Comparison of ENCODE assay signal across 9 mouse cellular contexts in the genomic region with DNA sequence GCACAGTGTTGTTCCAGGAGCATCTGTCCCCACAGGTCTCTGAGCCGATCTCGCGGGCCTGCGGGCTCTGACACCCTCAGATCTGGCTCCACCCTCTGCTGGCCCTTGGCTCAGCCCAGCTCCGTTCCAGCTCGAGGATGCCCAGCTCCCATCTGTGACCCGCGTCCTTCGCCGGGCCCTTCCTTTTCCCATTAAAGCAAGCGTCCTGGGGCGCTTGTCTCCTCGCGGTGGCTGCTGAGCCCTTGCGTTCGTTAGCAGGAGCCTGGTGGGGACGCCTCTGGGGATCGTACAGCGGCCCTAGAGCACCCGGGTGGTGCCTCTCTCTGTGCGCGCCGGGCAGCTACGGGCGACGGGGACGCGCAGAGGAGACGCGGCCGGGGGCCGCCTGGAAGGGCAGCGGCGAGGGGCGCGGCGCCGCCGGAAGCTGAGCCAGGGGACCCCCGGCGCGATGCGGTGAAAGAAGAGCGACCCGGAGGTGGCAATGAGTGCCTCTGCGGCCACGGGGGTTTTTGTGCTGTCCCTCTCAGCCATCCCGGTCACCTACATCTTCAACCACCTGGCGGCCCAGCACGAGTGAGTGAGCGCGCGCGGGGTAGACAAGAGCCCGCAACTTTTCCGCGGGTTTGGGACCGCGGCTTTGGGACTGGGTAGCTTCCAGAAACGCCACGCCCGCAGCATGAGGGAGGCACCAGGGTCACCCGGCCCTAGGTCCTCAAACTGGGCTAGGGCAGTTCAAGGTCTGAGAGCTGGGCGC. TPM values are rescaled to one million over a fixed set of nuclear protein-coding genes. Genes with fewer than 3 reads are reported as not detected.
A peak's percentile ranks its signal among the peaks of the same experiment; 100 is the strongest.
DNase-seq lines count a peak whose midpoint lies in the region; ATAC-seq lines count a peak whose summit lies in the region.
"Had no signal": no experiment of that assay in that cellular context is flagged by ENCODE, and none has a peak within 500 bp of the region (broad histone marks: within the 10 kb centered on the region; RNA-seq: fewer than 3 reads in every experiment).

Gene Tm6sf1 (plus strand): TSS at position 34 of the 754 bp plus-strand sequence.

- DNase-seq in frontal cortex, adult 2 months (ENCODE audit: extremely low spot score in 1 of 2, low spot score in 1 of 2) = no peak
- no peak for DNase-seq in frontal cortex, postnatal 25 days (ENCODE audit: low spot score in 2 of 2)
- DNase-seq in ZHBTc4 (ENCODE audit: low read depth, low spot score) = peak; percentile 44
- peak in 1 of 2 experiments; percentile 47 for DNase-seq in left cerebral cortex, postnatal 25 days (ENCODE audit: low spot score in 2 of 2)
- peak; percentile 43 to 74 for DNase-seq in spleen, postnatal 4 days (ENCODE audit: low spot score in 2 of 2)

- intact Hi-C loops in left cerebral cortex, postnatal 25 days (cut with DNase I) = no loop called here

- no peak for ATAC-seq in erythroid progenitor cell, adult 5-6 weeks (replicated peaks; ENCODE audit: low FRiP score, poor library complexity, severe bottlenecking)
- 0 out of 4 replicates have a peak, but pooled peaks have one; percentile 3 to 20 for ATAC-seq in hematopoietic stem cell, adult 5-6 weeks (replicated peaks in 1 of 2; ENCODE audit: insufficient read depth in 1 of 2, low FRiP score in 2 of 2, low TSS enrichment in 1 of 2, low read depth in 1 of 2, poor library complexity in 2 of 2, severe bottlenecking in 2 of 2)
- 0 out of 2 replicates have a peak, but pooled peaks have one; percentile 18 for ATAC-seq in megakaryocyte-erythroid progenitor cell, adult 5-6 weeks (replicated peaks; ENCODE audit: low FRiP score, low TSS enrichment, poor library complexity, severe bottlenecking)

RNA-seq across cellular contexts. Expression of gene Tm6sf1, which starts in this region (rescaled TPM):
- 76.4 and 79.7 TPM in 2 replicates for polyA plus RNA-seq in frontal cortex, adult 2 months (2012; rRNA removed)
- 36.8 and 51.1 TPM in 2 replicates for total RNA-seq in erythroid progenitor cell, adult 5-6 weeks (2015; ENCODE audit: low replicate concordance)
- total RNA-seq in erythroid progenitor cell, adult 5-6 weeks (2017; ENCODE audit: low replicate concordance) = 6.8 and 22.5 TPM in 2 replicates
- 109 and 119 TPM in 2 replicates for total RNA-seq in hematopoietic stem cell, adult 5-6 weeks (2017)
- total RNA-seq in left cerebral cortex, postnatal 25 days (2021) = 10 to 100 TPM; 29.5 to 30.0 TPM
- total RNA-seq in megakaryocyte-erythroid progenitor cell, adult 5-6 weeks (2014; fragmentation: Nextera tagmentation) = 4.8 and 15.9 TPM in 2 replicates
- total RNA-seq in megakaryocyte-erythroid progenitor cell, adult 5-6 weeks (2017) = 7.4 and 13.3 TPM in 2 replicates
- polyA plus RNA-seq: G1E had no signal

Comparison
In these comparisons a context has a peak if more than half of its experiments do, and no peak if none do; other contexts are left out.
1. DNase-seq: peak in ZHBTc4 (single experiment) and spleen, postnatal 4 days (2 of 2); none in frontal cortex, adult 2 months (0 of 2) and frontal cortex, postnatal 25 days (0 of 2).